Mouse (Mus musculus) stomach, postnatal 0 days (tissue): Measurements from ENCODE around the gene Il27ra. TPM values are rescaled to one million over a fixed set of nuclear protein-coding genes. Genes with fewer than 3 reads are reported as not detected.
A peak's percentile ranks its signal among the peaks of the same experiment; 100 is the strongest.

Experiments
- ATAC-seq: fragments of 200-750 bp; cut with Nextera tagmentation; 2 replicates; pipeline ENCODE4 v1.8.0; 2017; ENCODE audit not compliant: low FRiP score, low TSS enrichment
- DNase-seq: peaks from one replicate; pipeline ENCODE4 v3.0.0-alpha.2; 2016; ENCODE audit warnings: low spot score
- H3K27ac ChIP-seq: fragments of 300-500 bp; sonication (generic); replicated peaks from 2 replicates; pipeline ENCODE4 v1.5.1; 2014; ENCODE audit warnings: mild to moderate bottlenecking, control low read depth
- H3K27me3 ChIP-seq: fragments of 300-500 bp; sonication (generic); 2 replicates; pipeline ENCODE4 v1.6.1; 2014; ENCODE audit warnings: low read length; ENCODE audit not compliant: control insufficient read depth, insufficient read depth
- H3K36me3 ChIP-seq: fragments of 300-500 bp; sonication (generic); 2 replicates; pipeline ENCODE4 v1.6.1; 2014; ENCODE audit warnings: low read length, mixed read lengths; ENCODE audit not compliant: control insufficient read depth, insufficient read depth
- H3K4me1 ChIP-seq: fragments of 300-500 bp; sonication (generic); replicated peaks from 2 replicates; pipeline ENCODE4 v1.6.1; 2014; ENCODE audit warnings: antibody characterized with exemption; ENCODE audit not compliant: control insufficient read depth, insufficient read depth
- H3K4me2 ChIP-seq: fragments of 300-500 bp; sonication (generic); replicated peaks from 2 replicates; pipeline ENCODE4 v1.6.1; 2014; ENCODE audit warnings: low read depth, mild to moderate bottlenecking, control low read depth, moderate library complexity
- H3K4me3 ChIP-seq: fragments of 300-500 bp; sonication (generic); 2 replicates; pipeline ENCODE4 v1.5.1; 2014; ENCODE audit warnings: low read depth, low read length, control low read depth
- H3K9ac ChIP-seq: fragments of 300-500 bp; sonication (generic); 2 replicates; pipeline ENCODE4 v1.6.1; 2014; ENCODE audit warnings: mild to moderate bottlenecking, low read length, control low read depth, mixed read lengths
- H3K9me3 ChIP-seq: fragments of 300-500 bp; sonication (generic); 2 replicates; pipeline ENCODE4 v1.6.1; 2016; ENCODE audit warnings: low read length; ENCODE audit not compliant: control insufficient read depth
- CTCF ChIP-seq: IDR thresholded peaks from 2 replicates; pipeline ENCODE4 v1.5.1; 2016; ENCODE audit warnings: antibody characterized with exemption, low read depth, mild to moderate bottlenecking, moderate library complexity
- EP300 ChIP-seq: optimal IDR thresholded peaks from 2 replicates; pipeline ENCODE3; 2016; ENCODE audit warnings: antibody characterized with exemption
- WGBS: fragments of 180-500 bp; shearing (Covaris S2); extraction: QIAGEN DNeasy Blood & Tissue Kit; methylation state at CpG from one replicate; pipeline ENCODE4 v1.1.7; 2014; 5-methylcytosine and 5-hydroxymethylcytosine counted together
- polyA plus RNA-seq: library from polyadenylated mRNA; unstranded; fragments of >200 nt; fragmentation: Nextera tagmentation; extraction: Ambion mirVana; gene quantifications from 2 replicates; pipeline ENCODE4 v1.2.1, GENCODE M21; 2015

Gene Il27ra
- 0.40 and 0.44 TPM in 2 replicates for polyA plus RNA-seq

DNA sequence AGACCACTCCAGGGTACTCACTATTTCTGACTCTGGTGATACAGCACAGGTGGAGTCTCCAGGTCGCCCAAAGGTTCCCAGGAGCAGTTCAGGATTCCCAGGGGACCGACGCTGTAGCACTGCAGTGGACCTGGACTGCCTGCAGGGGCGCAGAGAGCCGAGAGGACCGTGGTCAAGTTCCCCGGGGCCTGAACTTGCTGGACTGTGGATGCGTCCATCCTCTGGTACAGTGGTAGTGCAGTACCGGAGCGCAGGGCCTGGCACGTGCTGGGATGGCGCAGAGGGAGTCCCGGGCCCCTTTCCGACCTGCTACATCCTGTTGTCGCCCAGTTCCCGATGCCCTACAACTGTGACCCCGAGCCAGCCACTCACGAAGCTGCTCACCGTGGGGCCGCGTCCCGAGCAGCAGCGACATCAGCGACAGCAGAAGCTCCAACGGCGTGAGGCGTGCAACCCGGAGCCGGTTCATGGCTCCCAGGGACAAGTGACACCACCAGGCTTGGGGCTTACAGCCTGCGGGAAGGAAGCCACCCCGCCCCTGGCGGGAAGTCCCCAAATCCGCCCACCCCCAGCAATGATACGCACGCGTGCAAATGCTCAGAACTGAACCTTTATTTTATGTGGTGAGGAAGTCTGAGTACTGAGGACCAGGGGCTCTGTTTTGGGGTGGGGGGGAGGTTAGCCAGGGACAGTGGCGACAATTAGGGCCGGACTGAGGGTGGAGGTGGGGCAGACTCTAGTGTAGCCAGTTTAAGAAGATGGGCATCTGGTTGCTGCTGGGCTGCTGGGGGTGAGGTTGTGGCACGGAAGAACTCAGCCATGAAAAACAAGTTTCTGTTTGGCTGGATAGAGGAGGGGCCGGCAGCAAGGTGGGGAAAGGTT, at the start of gene Il27ra:
TSS of gene Il27ra (minus strand) at position 524 of the 882 bp plus-strand sequence.
- Histone ChIP-seq H3K9me3 (no peaks in the 10 kb centered on the region), H3K27ac (no peak within 1 kb of the TSS), H3K4me3 (peak within 1 kb of the TSS; percentile 32), H3K4me2 (peak within 1 kb of the TSS; percentile 61), H3K9ac (0 out of 2 replicates have a peak within 1 kb of the TSS, but pooled peaks have one; percentile 23), H3K4me1 (no peaks in the 10 kb centered on the region), H3K36me3 (no peaks in the 10 kb centered on the region), H3K27me3 (peaks cover 4% of the 10 kb centered on the region; the same call in 1 of the 2 replicates)
- 7% methylated on average over 40 of the region's 40 CpGs for WGBS
- DNase-seq (peak; percentile 74), ATAC-seq (peak; percentile 82)
- TF ChIP-seq CTCF = peak; percentile 82
- TF ChIP-seq EP300 = no peak

DNA sequence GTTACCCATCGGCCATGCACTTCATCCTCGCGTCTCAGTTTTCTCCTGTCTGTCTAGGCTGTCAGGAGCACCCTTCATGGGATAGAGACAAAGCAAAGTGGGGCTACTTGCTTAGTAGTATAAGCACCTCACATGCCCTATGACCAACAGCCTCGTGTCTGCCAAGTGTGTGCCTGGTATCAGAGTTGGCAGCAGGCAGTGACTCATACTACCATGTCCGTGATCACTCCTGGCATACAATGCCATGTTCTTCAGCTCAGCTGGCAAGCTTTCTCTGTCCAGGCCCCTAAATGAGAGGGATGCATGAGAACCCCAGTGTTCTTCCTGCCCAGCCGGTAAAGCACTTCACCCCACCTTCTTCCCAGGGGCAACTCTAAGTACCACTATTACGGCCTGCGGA, 48.2 kb upstream of the Il27ra start:
- ATAC-seq (no peak), DNase-seq (no peak)
- H3K9ac ChIP-seq = no peak overlapping the region
- no peaks in the 10 kb centered on the region for H3K9me3 ChIP-seq
- H3K36me3 ChIP-seq = peaks cover 20% of the 10 kb centered on the region
- H3K4me3 ChIP-seq = no peak overlapping the region
- no peak overlapping the region for H3K27ac ChIP-seq
- H3K4me2 ChIP-seq = no peak overlapping the region
- H3K4me1 ChIP-seq = no peaks in the 10 kb centered on the region
- H3K27me3 ChIP-seq = no peaks in the 10 kb centered on the region
- WGBS = 85% methylated on average over 8 of the region's 8 CpGs
- no peak for TF ChIP-seq EP300
- no peak for TF ChIP-seq CTCF

- DNase-seq (no peak), ATAC-seq (no peak)
- Histone ChIP-seq H3K4me3 (no peak overlapping the region), H3K4me2 (no peak overlapping the region), H3K27me3 (no peaks in the 10 kb centered on the region), H3K36me3 (peaks cover 20% of the 10 kb centered on the region), H3K9me3 (no peaks in the 10 kb centered on the region), H3K27ac (no peak overlapping the region), H3K9ac (no peak overlapping the region), H3K4me1 (no peaks in the 10 kb centered on the region)
- no peak for TF ChIP-seq EP300
- TF ChIP-seq CTCF = no peak
- WGBS = 65% methylated on average over 9 of the region's 9 CpGs
Measured at GRCm38 (mm10) chr8:84089277-84089676, 46.9 kb upstream of the Il27ra start.

DNA sequence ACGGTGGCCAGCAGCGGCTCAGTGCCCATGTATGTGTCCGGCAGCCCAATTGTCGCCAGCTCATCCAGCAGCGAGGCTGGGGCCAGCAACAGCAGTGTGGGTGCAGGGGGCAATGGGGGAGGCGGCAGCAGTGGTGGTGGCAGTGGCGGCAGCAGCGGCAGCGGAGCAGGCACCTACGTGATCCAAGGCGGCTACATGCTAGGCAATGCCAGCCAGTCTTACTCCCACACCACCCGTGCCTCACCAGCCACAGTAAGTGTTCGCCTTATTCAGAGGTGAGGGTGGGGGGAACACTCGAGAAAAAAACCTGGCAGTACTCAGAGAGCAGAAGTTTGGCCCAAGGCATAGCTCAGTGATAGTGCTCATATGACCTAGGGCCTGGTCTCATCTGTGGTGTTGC, 45.4 kb upstream of the Il27ra start:
- DNase-seq (no peak), ATAC-seq (no peak)
- no peaks in the 10 kb centered on the region for H3K4me1 ChIP-seq
- H3K36me3 ChIP-seq = peaks cover 14% of the 10 kb centered on the region
- no peak overlapping the region for H3K4me2 ChIP-seq
- H3K27ac ChIP-seq = no peak overlapping the region
- WGBS = 96% methylated on average over 14 of the region's 14 CpGs
- no peaks in the 10 kb centered on the region for H3K27me3 ChIP-seq
- H3K9ac ChIP-seq = no peak overlapping the region
- TF ChIP-seq EP300 (no peak), CTCF (no peak)
- no peak overlapping the region for H3K4me3 ChIP-seq
- no peaks in the 10 kb centered on the region for H3K9me3 ChIP-seq

- no peaks in the 10 kb centered on the region for H3K27me3 ChIP-seq
- ATAC-seq (no peak), DNase-seq (no peak)
- no peak overlapping the region for H3K9ac ChIP-seq
- no peaks in the 10 kb centered on the region for H3K4me1 ChIP-seq
- H3K4me2 ChIP-seq = no peak overlapping the region
- no peak overlapping the region for H3K4me3 ChIP-seq
- no peak overlapping the region for H3K27ac ChIP-seq
- peaks cover 15% of the 10 kb centered on the region; the same call in 1 of the 2 replicates for H3K36me3 ChIP-seq
- TF ChIP-seq EP300 = no peak
- no peak for TF ChIP-seq CTCF
- 83% methylated on average over 7 of the region's 7 CpGs for WGBS
- no peaks in the 10 kb centered on the region for H3K9me3 ChIP-seq
Measured at GRCm38 (mm10) chr8:84087156-84087555, 44.8 kb upstream of the Il27ra start.
